Mouse (Mus musculus): Measurements from ENCODE around the gene Hoxa5. TPM values are rescaled to one million over a fixed set of nuclear protein-coding genes. Genes with fewer than 3 reads are reported as not detected.

The Hoxa5 gene
- total RNA-seq, 2 experiments from 2014 or later, result 13.3 to 20.2 TPM

GRCm38 (mm10) chr6:52241001-52241621, 36.7 kb upstream of the Hoxa5 start:
- DNase-seq (ENCODE audit: low spot score in 2 of 2), result peak in 1 of 2 experiments; percentile 11

GRCm38 (mm10) chr6:52240389-52241000, 36.1 kb upstream of the Hoxa5 start, which contains the start of gene Hoxa10:
Gene Hoxa10, minus strand, starts transcription at chr6:52240854.
- peak; percentile 71 to 78 for DNase-seq (ENCODE audit: low spot score in 2 of 2)

- peak in 1 of 2 experiments; percentile 15 for DNase-seq (ENCODE audit: low spot score in 2 of 2)
These were observed 35.4 kb upstream of the Hoxa5 start for GRCm38 (mm10) chr6:52239625-52240388.

- DNase-seq (ENCODE audit: low spot score in 2 of 2), result no peak
These were observed 34.6 kb upstream of the Hoxa5 start for GRCm38 (mm10) chr6:52238976-52239375.

- peak in 1 of 2 experiments; percentile 10 for DNase-seq (ENCODE audit: low spot score in 2 of 2)
These were observed 33.8 kb upstream of the Hoxa5 start for GRCm38 (mm10) chr6:52238155-52238545.

- DNase-seq (ENCODE audit: low spot score in 2 of 2), result peak in 1 of 2 experiments; percentile 10
These were observed 33.2 kb upstream of the Hoxa5 start for GRCm38 (mm10) chr6:52237346-52238154.

- no peak for DNase-seq (ENCODE audit: low spot score in 2 of 2)
These were observed 32.4 kb upstream of the Hoxa5 start for GRCm38 (mm10) chr6:52236806-52237205.

- no peak for DNase-seq (ENCODE audit: low spot score in 2 of 2)
These were observed 31.5 kb upstream of the Hoxa5 start for GRCm38 (mm10) chr6:52235866-52236265.

- no peak for DNase-seq (ENCODE audit: low spot score in 2 of 2)
These were observed 30.9 kb upstream of the Hoxa5 start for GRCm38 (mm10) chr6:52235267-52235666.

GRCm38 (mm10) chr6:52234428-52235140, 30.2 kb upstream of the Hoxa5 start:
- DNase-seq (ENCODE audit: low spot score in 2 of 2), result peak in 1 of 2 experiments; percentile 24

- DNase-seq (ENCODE audit: low spot score in 2 of 2), result peak in 1 of 2 experiments; percentile 27
These were observed 29.4 kb upstream of the Hoxa5 start for GRCm38 (mm10) chr6:52233546-52234427.

GRCm38 (mm10) chr6:52232984-52233545, 28.7 kb upstream of the Hoxa5 start:
- DNase-seq (ENCODE audit: low spot score in 2 of 2), result peak in 1 of 2 experiments; percentile 18

GRCm38 (mm10) chr6:52232568-52232965, 28.2 kb upstream of the Hoxa5 start:
- peak in 1 of 2 experiments; percentile 22 for DNase-seq (ENCODE audit: low spot score in 2 of 2)

GRCm38 (mm10) chr6:52231885-52232567, 27.6 kb upstream of the Hoxa5 start:
- peak in 1 of 2 experiments; percentile 20 for DNase-seq (ENCODE audit: low spot score in 2 of 2)

- no peak for DNase-seq (ENCODE audit: low spot score in 2 of 2)
These were observed 26.3 kb upstream of the Hoxa5 start, which contains the start of gene Hoxa9 for GRCm38 (mm10) chr6:52230516-52231165. Gene Hoxa9, minus strand, starts transcription at chr6:52231089.

- DNase-seq (ENCODE audit: low spot score in 2 of 2), result no peak
These were observed 25.4 kb upstream of the Hoxa5 start for GRCm38 (mm10) chr6:52229558-52230416.

Data from adrenal gland, adult 18-20 months (tissue).